Mouse (Mus musculus) adrenal gland, postnatal 10 days (tissue): ENCODE measurements around the gene Trnau1ap. TPM values are rescaled to one million over a fixed set of nuclear protein-coding genes. Genes with fewer than 3 reads are reported as not detected.

Experiments
- total RNA-seq, 2 experiments: library from RNA; stranded (reverse); gene quantifications; 2 replicates each; pipeline ENCODE4 v1.2.3; 2021

Trnau1ap gene
- total RNA-seq, 2 experiments from 2014 or later, result 35.3 to 43.3 TPM

Other genes starting within 250 kb of the Trnau1ap start
- under 1 TPM; 0.51 to 0.55 TPM for gene Oprd1, start 185.1 kb downstream of the Trnau1ap start, total RNA-seq
- 10 to 100 TPM; 48.9 to 54.4 TPM for gene Ythdf2, start 117.2 kb downstream of the Trnau1ap start, total RNA-seq
- gene Gmeb1, start 67.9 kb downstream of the Trnau1ap start, total RNA-seq, result 10 to 100 TPM; 16.5 to 18.7 TPM
- 10 to 100 TPM; 21.8 to 24.7 TPM for gene Taf12, start 55.2 kb downstream of the Trnau1ap start, total RNA-seq
- 1 to 10 TPM; 1.2 to 3.7 TPM for gene Rab42, start 26.2 kb downstream of the Trnau1ap start, total RNA-seq
- gene Rcc1, start 24.1 kb upstream of the Trnau1ap start, total RNA-seq, result 10 to 100 TPM; 19.1 to 24.8 TPM
- gene Phactr4, start 93.0 kb upstream of the Trnau1ap start, total RNA-seq, result 10 to 100 TPM; 31.9 to 39.0 TPM
- 10 to 100 TPM in 1 of 2 experiments, 1 to 10 TPM in 1; 8.2 to 10.6 TPM for gene Med18, start 134.4 kb upstream of the Trnau1ap start, total RNA-seq
- gene Sesn2, start 181.0 kb upstream of the Trnau1ap start, total RNA-seq, result 10 to 100 TPM; 11.6 to 26.0 TPM
- 100 to 1,000 TPM; 311 to 337 TPM for gene Atpif1, start 204.1 kb upstream of the Trnau1ap start, total RNA-seq
- 10 to 100 TPM; 73.9 to 87.0 TPM for gene Dnajc8, start 206.0 kb upstream of the Trnau1ap start, total RNA-seq
- 1 to 10 TPM; 1.9 to 2.3 TPM for gene Ptafr, start 234.5 kb upstream of the Trnau1ap start, total RNA-seq